10 mouse cellular contexts compared by ENCODE assay signal in the genomic region with DNA sequence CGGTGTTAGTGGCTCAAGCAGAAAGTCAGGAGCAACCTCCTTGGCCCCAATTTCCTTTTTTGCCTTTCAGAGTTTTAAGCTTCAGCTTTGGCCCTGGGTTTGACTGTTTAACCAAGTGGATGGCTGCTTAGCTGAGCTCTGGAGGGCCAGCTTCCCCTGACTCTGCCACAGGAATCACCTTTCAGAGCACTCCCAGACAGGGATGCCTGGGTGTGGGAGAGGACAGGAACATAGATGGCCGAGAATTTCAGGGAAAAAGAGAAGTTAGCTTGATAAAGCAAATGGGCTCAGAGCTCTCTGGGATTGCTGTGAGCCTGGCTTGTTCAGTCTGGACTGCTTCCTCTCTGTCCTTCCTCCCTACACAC. TPM values are rescaled to one million over a fixed set of nuclear protein-coding genes. Genes with fewer than 3 reads are reported as not detected.
DNase-seq lines count a peak whose midpoint lies in the region; ATAC-seq and TF ChIP-seq lines count a peak whose summit lies in the region.
"Had no signal": no experiment of that assay in that cellular context is flagged by ENCODE, and none has a peak within 500 bp of the region (broad histone marks: within the 10 kb centered on the region; RNA-seq: fewer than 3 reads in every experiment).

No protein-coding gene starts in this region.

- DNase-seq in heart, postnatal 4 days: no peak
- no peak for DNase-seq in ovary, postnatal 36 days (ENCODE audit: low spot score)
- DNase-seq in cerebellum, postnatal 25 days: no peak
- no peak for DNase-seq in lung, adult 2 months
- DNase-seq: lung, adult 18-20 months had no signal

- ATAC-seq in heart, embryonic 13.5 days (ENCODE audit: extremely low read depth, insufficient number of reproducible peaks, low FRiP score, low TSS enrichment): no peak
- ATAC-seq in forebrain, embryonic 16.5 days: peak; percentile 22
- ATAC-seq in limb, embryonic 13.5 days (ENCODE audit: low FRiP score, low read depth): no peak
- peak; percentile 19; the same call in 1 of the 2 replicates for ATAC-seq in neural tube, embryonic 14.5 days (ENCODE audit: low read depth)

- WGBS in heart, embryonic 13.5 days: 23% methylated on average over 2 of the region's 2 CpGs
- WGBS in forebrain, embryonic 16.5 days: 13% methylated on average over 2 of the region's 2 CpGs
- 11% methylated on average over 2 of the region's 2 CpGs for WGBS in limb, embryonic 13.5 days
- WGBS in neural tube, embryonic 14.5 days: 21% methylated on average over 2 of the region's 2 CpGs
- WGBS in lung, adult 2 months: 8% methylated on average over 2 of the region's 2 CpGs

- H3K4me3 ChIP-seq in heart, embryonic 13.5 days: no peak overlapping the region
- no peak overlapping the region for H3K4me3 ChIP-seq in forebrain, embryonic 16.5 days (replicated peaks; ENCODE audit: low read length)
- H3K4me3 ChIP-seq in limb, embryonic 13.5 days: no peak overlapping the region
- no peak overlapping the region for H3K4me3 ChIP-seq in neural tube, embryonic 14.5 days (ENCODE audit: low read depth, low read length)
- H3K4me3 ChIP-seq in lung, adult 2 months (replicated peaks; ENCODE audit: extremely low read depth, low read depth, low read length): no peak overlapping the region

- H3K4me1 ChIP-seq in heart, embryonic 13.5 days: peaks cover 9% of the 10 kb centered on the region; the same call in 1 of the 2 replicates
- peaks cover 27% of the 10 kb centered on the region for H3K4me1 ChIP-seq in forebrain, embryonic 16.5 days (replicated peaks; ENCODE audit: control insufficient read depth, insufficient read depth, low read length)
- peaks cover 28% of the 10 kb centered on the region for H3K4me1 ChIP-seq in limb, embryonic 13.5 days
- peaks cover 10% of the 10 kb centered on the region for H3K4me1 ChIP-seq in neural tube, embryonic 14.5 days (ENCODE audit: control insufficient read depth, insufficient read depth, low read length)
- H3K4me1 ChIP-seq in lung, adult 2 months (ENCODE audit: control insufficient read depth, insufficient read depth, low read length): no peaks in the 10 kb centered on the region

- TF ChIP-seq CTCF in lung, adult 2 months (IDR thresholded peaks at IDR 0.05; ENCODE audit: insufficient read depth, low read length): no peak

- no peaks in the 10 kb centered on the region for H3K9me3 ChIP-seq in heart, embryonic 13.5 days
- H3K9me3 ChIP-seq in forebrain, embryonic 16.5 days (ENCODE audit: control insufficient read depth, low read length): no peaks in the 10 kb centered on the region
- no peaks in the 10 kb centered on the region for H3K9me3 ChIP-seq in limb, embryonic 13.5 days
- no peaks in the 10 kb centered on the region for H3K9me3 ChIP-seq in neural tube, embryonic 14.5 days (ENCODE audit: control insufficient read depth, low read length)
- H3K9me3 ChIP-seq: G1E had no signal

- H3K4me2 ChIP-seq in heart, embryonic 13.5 days: 0 out of 2 replicates have a peak overlapping the region, but pooled peaks have one; percentile 4
- peak overlapping the region; percentile 20; the same call in 1 of the 2 replicates for H3K4me2 ChIP-seq in forebrain, embryonic 16.5 days (ENCODE audit: low read length)
- H3K4me2 ChIP-seq in limb, embryonic 13.5 days (replicated peaks): no peak overlapping the region
- H3K4me2 ChIP-seq in neural tube, embryonic 14.5 days (ENCODE audit: low read depth, low read length): no peak overlapping the region

- peak overlapping the region; percentile 42; the same call in 1 of the 2 replicates for H3K27ac ChIP-seq in heart, embryonic 13.5 days (replicated peaks)
- peak overlapping the region; percentile 85 for H3K27ac ChIP-seq in forebrain, embryonic 16.5 days (ENCODE audit: low read length)
- peak overlapping the region; percentile 29; the same call in 1 of the 2 replicates for H3K27ac ChIP-seq in limb, embryonic 13.5 days
- H3K27ac ChIP-seq in neural tube, embryonic 14.5 days (ENCODE audit: low read depth, low read length): peak overlapping the region; percentile 92

- H3K27me3 ChIP-seq in heart, embryonic 13.5 days (replicated peaks): no peaks in the 10 kb centered on the region; the same call in 1 of the 2 replicates
- no peaks in the 10 kb centered on the region for H3K27me3 ChIP-seq in forebrain, embryonic 16.5 days (replicated peaks; ENCODE audit: control insufficient read depth, insufficient read depth, low read length)
- H3K27me3 ChIP-seq in limb, embryonic 13.5 days: no peaks in the 10 kb centered on the region
- no peaks in the 10 kb centered on the region for H3K27me3 ChIP-seq in neural tube, embryonic 14.5 days (ENCODE audit: control insufficient read depth, insufficient read depth, low read length)

- no peaks in the 10 kb centered on the region for H3K36me3 ChIP-seq in heart, embryonic 13.5 days
- no peaks in the 10 kb centered on the region for H3K36me3 ChIP-seq in forebrain, embryonic 16.5 days (ENCODE audit: control insufficient read depth, insufficient read depth)
- H3K36me3 ChIP-seq in limb, embryonic 13.5 days: no peaks in the 10 kb centered on the region
- H3K36me3 ChIP-seq in neural tube, embryonic 14.5 days (ENCODE audit: control insufficient read depth, insufficient read depth, low read length): no peaks in the 10 kb centered on the region
- H3K36me3 ChIP-seq: G1E had no signal

- no peak overlapping the region for H3K9ac ChIP-seq in heart, embryonic 13.5 days
- H3K9ac ChIP-seq in forebrain, embryonic 16.5 days (replicated peaks; ENCODE audit: low read depth, low read length): peak overlapping the region; percentile 39
- no peak overlapping the region for H3K9ac ChIP-seq in limb, embryonic 13.5 days
- H3K9ac ChIP-seq in neural tube, embryonic 14.5 days (replicated peaks; ENCODE audit: low read depth, low read length): peak overlapping the region; percentile 34

- no peak for TF ChIP-seq POLR2A in lung, adult 2 months (IDR thresholded peaks at IDR 0.05; ENCODE audit: borderline replicate concordance, extremely low read depth, low read depth, low read length)

RNA-seq across cellular contexts. Expression of a gene that starts 18.6 kb away (rescaled TPM):
- 46.3 and 50.3 TPM in 2 replicates for polyA plus RNA-seq in heart, embryonic 13.5 days (2015; fragmentation: Nextera tagmentation; extraction: Ambion mirVana)
- total RNA-seq in heart, postnatal 4 days (2021): 10 to 100 TPM; 18.8 to 19.8 TPM
- polyA plus RNA-seq in forebrain, embryonic 16.5 days (2015; fragmentation: Nextera tagmentation; extraction: Ambion mirVana): 145 and 168 TPM in 2 replicates
- polyA plus RNA-seq in limb, embryonic 13.5 days (2015; fragmentation: Nextera tagmentation; extraction: Ambion mirVana): 55.0 and 59.1 TPM in 2 replicates
- polyA plus RNA-seq in neural tube, embryonic 14.5 days (2014; fragmentation: Nextera tagmentation; extraction: Ambion mirVana): 155 and 218 TPM in 2 replicates
- polyA plus RNA-seq in lung, adult 2 months (2012; rRNA removed): 55.4 and 60.1 TPM in 2 replicates

RNA-seq across cellular contexts. Expression of a gene that starts 29.7 kb away (rescaled TPM):
- polyA plus RNA-seq in heart, embryonic 13.5 days (2015; fragmentation: Nextera tagmentation; extraction: Ambion mirVana): 9.1 and 9.6 TPM in 2 replicates
- 10 to 100 TPM; 27.1 to 27.3 TPM for total RNA-seq in heart, postnatal 4 days (2021)
- polyA plus RNA-seq in forebrain, embryonic 16.5 days (2015; fragmentation: Nextera tagmentation; extraction: Ambion mirVana): 11.1 and 11.9 TPM in 2 replicates
- polyA plus RNA-seq in limb, embryonic 13.5 days (2015; fragmentation: Nextera tagmentation; extraction: Ambion mirVana): 8.1 and 9.5 TPM in 2 replicates
- 12.8 and 13.5 TPM in 2 replicates for polyA plus RNA-seq in neural tube, embryonic 14.5 days (2014; fragmentation: Nextera tagmentation; extraction: Ambion mirVana)
- polyA plus RNA-seq in lung, adult 2 months (2012; rRNA removed): 13.8 and 15.5 TPM in 2 replicates

Comparison
In these comparisons a context has a peak if more than half of its experiments do, and no peak if none do; other contexts are left out.
1. ATAC-seq: peak in forebrain, embryonic 16.5 days (single experiment) and neural tube, embryonic 14.5 days (single experiment); none in heart, embryonic 13.5 days (single experiment) and limb, embryonic 13.5 days (single experiment).
2. H3K27ac ChIP-seq: peak in every context shown above with its lines; median percentile 92 in neural tube, embryonic 14.5 days; 85 in forebrain, embryonic 16.5 days; 42 in heart, embryonic 13.5 days; 29 in limb, embryonic 13.5 days.
3. H3K4me2 ChIP-seq: peak in heart, embryonic 13.5 days (single experiment) and forebrain, embryonic 16.5 days (single experiment); none in limb, embryonic 13.5 days (single experiment) and neural tube, embryonic 14.5 days (single experiment).
4. H3K9ac ChIP-seq: peak in forebrain, embryonic 16.5 days (single experiment) and neural tube, embryonic 14.5 days (single experiment); none in heart, embryonic 13.5 days (single experiment) and limb, embryonic 13.5 days (single experiment).